In the genomic region with DNA sequence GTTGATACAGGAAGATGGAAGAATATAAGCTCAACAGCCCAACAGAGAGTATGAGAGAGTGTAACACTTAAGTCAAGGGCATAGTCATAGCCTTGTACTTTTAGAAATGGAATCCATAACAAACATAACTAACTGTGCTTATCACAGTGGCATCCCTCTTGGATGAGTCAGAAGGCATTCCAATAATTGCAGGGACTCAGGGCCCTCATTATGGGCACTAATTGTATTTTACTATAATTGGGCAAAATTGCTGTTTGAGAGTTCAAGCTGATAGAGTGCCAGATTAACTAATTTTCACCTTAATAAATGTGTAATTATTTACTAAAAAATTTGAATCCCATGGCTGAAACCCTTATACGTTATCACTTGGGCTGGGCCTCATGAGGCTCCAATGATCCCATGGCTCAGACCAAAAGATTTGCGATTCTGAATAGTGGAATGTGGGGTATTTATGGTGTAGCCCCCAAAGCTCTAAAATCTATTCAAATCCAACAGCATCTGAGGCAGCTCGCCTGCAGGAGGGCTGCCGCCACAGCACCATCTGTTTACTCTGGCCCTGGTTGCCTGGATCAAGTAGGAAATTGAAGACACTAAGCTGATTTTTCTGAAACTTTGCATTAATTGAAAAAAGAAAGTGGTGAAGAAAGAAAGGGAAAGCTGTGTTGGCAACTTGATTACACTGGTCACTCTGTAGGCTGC, we compare ENCODE assay signal across 23 mouse cellular contexts.
DNase-seq lines count a peak whose midpoint lies in the region; ATAC-seq and TF ChIP-seq lines count a peak whose summit lies in the region.
"Had no signal": no experiment of that assay in that cellular context is flagged by ENCODE, and none has a peak within 500 bp of the region (broad histone marks: within the 10 kb centered on the region; RNA-seq: fewer than 3 reads in every experiment).

No protein-coding gene starts in this region.

- no peak overlapping the region for H3K4me3 ChIP-seq in cerebellum, adult 2 months (replicated peaks; ENCODE audit: insufficient read depth, low read depth, low read length)
- no peak overlapping the region for H3K4me3 ChIP-seq in forebrain, postnatal 0 days (ENCODE audit: low read depth, low read length)
- H3K4me3 ChIP-seq: heart, adult 2 months; heart, embryonic 13.5 days; limb, embryonic 12.5 days; midbrain, embryonic 13.5 days; myocyte had no signal

- no peak overlapping the region for H3K27ac ChIP-seq in cerebellum, adult 2 months (ENCODE audit: insufficient read depth, low read length)
- H3K27ac ChIP-seq in forebrain, postnatal 0 days (ENCODE audit: low read depth, low read length): no peak overlapping the region
- H3K27ac ChIP-seq: heart, adult 2 months; heart, embryonic 13.5 days; limb, embryonic 12.5 days; macrophage; midbrain, embryonic 13.5 days had no signal

- no peaks in the 10 kb centered on the region for H3K36me3 ChIP-seq in forebrain, postnatal 0 days (ENCODE audit: insufficient read depth)
- H3K36me3 ChIP-seq: heart, embryonic 13.5 days; limb, embryonic 12.5 days; midbrain, embryonic 13.5 days had no signal

- TF ChIP-seq CTCF in cerebellum, adult 2 months (IDR thresholded peaks at IDR 0.05; ENCODE audit: borderline replicate concordance, insufficient read depth, low read depth, low read length): no peak
- peak; percentile 12; the same call in 1 of the 2 replicates for TF ChIP-seq CTCF in forebrain, postnatal 0 days (IDR thresholded peaks at IDR 0.05; ENCODE audit: low read depth)

- peak; percentile 25 for ATAC-seq in forebrain, postnatal 0 days
- ATAC-seq: CD4-positive, CD25-positive, alpha-beta regulatory T cell, adult 4 months; liver, postnatal 0 days; lung, postnatal 0 days; midbrain, embryonic 13.5 days had no signal

- no peak for TF ChIP-seq POLR2A in cerebellum, adult 2 months (IDR thresholded peaks at IDR 0.05; ENCODE audit: borderline replicate concordance, insufficient read depth, low read length)

- DNase-seq in cerebellum, postnatal 25 days: peak; percentile 6 to 29
- no peak for DNase-seq in cerebellum, adult 2 months
- DNase-seq in layer of hippocampus, adult 8-10 months (ENCODE audit: low spot score in 2 of 2): peak; percentile 5 to 6
- no peak for DNase-seq in layer of hippocampus, adult 9-10 months (ENCODE audit: low spot score)
- peak; percentile 23 to 30 for DNase-seq in right cerebral cortex, postnatal 10 days (ENCODE audit: low spot score in 2 of 2)
- no peak for DNase-seq in right cerebral cortex, postnatal 14 days
- DNase-seq in forebrain, postnatal 0 days: peak; percentile 25
- DNase-seq in left cerebral cortex, postnatal 10 days (ENCODE audit: extremely low spot score in 1 of 2, low spot score in 2 of 2): no peak
- DNase-seq: adrenal gland, postnatal 36 days; cerebellum, adult 18-20 months; gastrocnemius, postnatal 36 days; heart, adult 2 months; heart, postnatal 14 days; kidney, adult 11 months; liver, postnatal 0 days had no signal

- no peak overlapping the region for H3K9ac ChIP-seq in forebrain, postnatal 0 days
- H3K9ac ChIP-seq: heart, embryonic 13.5 days; limb, embryonic 12.5 days; liver, postnatal 0 days; midbrain, embryonic 13.5 days had no signal

- no peaks in the 10 kb centered on the region for H3K27me3 ChIP-seq in cerebellum, adult 2 months (ENCODE audit: control insufficient read depth, insufficient read depth, low read length)
- H3K27me3 ChIP-seq in forebrain, postnatal 0 days (ENCODE audit: insufficient read depth, low read length): no peaks in the 10 kb centered on the region
- H3K27me3 ChIP-seq: heart, embryonic 13.5 days; limb, embryonic 12.5 days; midbrain, embryonic 13.5 days had no signal

- intact Hi-C loops in left cerebral cortex, postnatal 10 days (cut with DNase I): no loop called here

- H3K9me3 ChIP-seq in forebrain, postnatal 0 days (ENCODE audit: low read length): no peaks in the 10 kb centered on the region
- H3K9me3 ChIP-seq: heart, embryonic 13.5 days; limb, embryonic 12.5 days; midbrain, embryonic 13.5 days had no signal

- no peaks in the 10 kb centered on the region for H3K4me1 ChIP-seq in cerebellum, adult 2 months (ENCODE audit: control insufficient read depth, insufficient read depth, low read length)
- no peaks in the 10 kb centered on the region for H3K4me1 ChIP-seq in forebrain, postnatal 0 days (ENCODE audit: insufficient read depth)
- H3K4me1 ChIP-seq: heart, embryonic 13.5 days; limb, embryonic 12.5 days; midbrain, embryonic 13.5 days had no signal

- H3K4me2 ChIP-seq in forebrain, postnatal 0 days (ENCODE audit: low read depth): no peak overlapping the region
- H3K4me2 ChIP-seq: heart, embryonic 13.5 days; limb, embryonic 12.5 days; liver, embryonic 11.5 days; midbrain, embryonic 13.5 days had no signal

- 37% methylated on average over 4 of the region's 4 CpGs for WGBS in cerebellum, adult 2 months
- WGBS in forebrain, postnatal 0 days: 25% methylated on average over 4 of the region's 4 CpGs

Comparison
In these comparisons a context has a peak if more than half of its experiments do, and no peak if none do; other contexts are left out.
1. DNase-seq: peak in cerebellum, postnatal 25 days (2 of 2), layer of hippocampus, adult 8-10 months (2 of 2), right cerebral cortex, postnatal 10 days (2 of 2) and forebrain, postnatal 0 days (single experiment); none in cerebellum, adult 2 months (0 of 2), layer of hippocampus, adult 9-10 months (single experiment), right cerebral cortex, postnatal 14 days (single experiment) and left cerebral cortex, postnatal 10 days (0 of 2).